Mouse (Mus musculus) liver, postnatal 0 days (tissue): Measurements from ENCODE around the gene Trim23. TPM values are rescaled to one million over a fixed set of nuclear protein-coding genes. Genes with fewer than 3 reads are reported as not detected.
A peak's percentile ranks its signal among the peaks of the same experiment; 100 is the strongest.

Experiments
- ATAC-seq: fragments of 200-750 bp; cut with Nextera tagmentation; 2 replicates; pipeline ENCODE4 v1.8.0; 2017; ENCODE audit warnings: mild to moderate bottlenecking, moderate library complexity
- DNase-seq: peaks from one replicate; pipeline ENCODE4 v3.0.0-alpha.2; 2016
- H3K27ac ChIP-seq: fragments of 300-500 bp; sonication (generic); 2 replicates; pipeline ENCODE4 v1.5.1; 2014; ENCODE audit warnings: antibody characterized with exemption, moderate library complexity, mild to moderate bottlenecking, low read depth
- H3K27me3 ChIP-seq: fragments of 300-500 bp; sonication (generic); 2 replicates; pipeline ENCODE4 v1.6.1; 2014; ENCODE audit warnings: low read length, control low read depth, mixed read lengths; ENCODE audit not compliant: insufficient read depth
- H3K36me3 ChIP-seq: fragments of 300-500 bp; sonication (generic); replicated peaks from 2 replicates; pipeline ENCODE4 v1.6.1; 2014; ENCODE audit warnings: mild to moderate bottlenecking, control low read depth, low read length, moderate library complexity, mixed read lengths; ENCODE audit not compliant: insufficient read depth
- H3K4me1 ChIP-seq: fragments of 300-500 bp; sonication (generic); 2 replicates; pipeline ENCODE4 v1.6.1; 2014; ENCODE audit warnings: antibody characterized with exemption, mild to moderate bottlenecking, control low read depth; ENCODE audit not compliant: insufficient read depth
- H3K4me2 ChIP-seq: fragments of 300-500 bp; sonication (generic); 2 replicates; pipeline ENCODE4 v1.6.1; 2014; ENCODE audit warnings: low read depth, mild to moderate bottlenecking, low read length, moderate library complexity, mixed read lengths
- H3K4me3 ChIP-seq: fragments of 300-500 bp; sonication (generic); 2 replicates; pipeline ENCODE4 v1.5.1; 2014; ENCODE audit warnings: low read depth, low read length
- H3K9ac ChIP-seq: fragments of 300-500 bp; sonication (generic); replicated peaks from 2 replicates; pipeline ENCODE4 v1.6.1; 2014; ENCODE audit warnings: mild to moderate bottlenecking, moderate library complexity
- H3K9me3 ChIP-seq: fragments of 300-500 bp; sonication (generic); 2 replicates; pipeline ENCODE4 v1.6.1; 2016; ENCODE audit warnings: mild to moderate bottlenecking, control low read depth, low read length, mixed read lengths
- CTCF ChIP-seq: sonication (generic); IDR thresholded peaks from 2 replicates; pipeline ENCODE4 v1.5.1; 2016; ENCODE audit warnings: antibody characterized with exemption, low read depth
- EP300 ChIP-seq: IDR thresholded peaks from 2 replicates; pipeline ENCODE4 v1.6.1; 2016; ENCODE audit warnings: antibody characterized with exemption, low read depth, mild to moderate bottlenecking
- WGBS: fragments of 180-500 bp; shearing (Covaris S2); extraction: QIAGEN DNeasy Blood & Tissue Kit; methylation state at CpG from one replicate; pipeline ENCODE4 v1.1.7; 2014; ENCODE audit not compliant: insufficient replicate concordance; 5-methylcytosine and 5-hydroxymethylcytosine counted together
- polyA plus RNA-seq: library from polyadenylated mRNA; unstranded; fragments of >200 nt; fragmentation: Nextera tagmentation; extraction: Ambion mirVana; gene quantifications from 2 replicates; pipeline ENCODE4 v1.2.1, GENCODE M21; 2015

The Trim23 gene
- polyA plus RNA-seq, 1 experiment from 2014 or later, result 6.4 TPM

DNA sequence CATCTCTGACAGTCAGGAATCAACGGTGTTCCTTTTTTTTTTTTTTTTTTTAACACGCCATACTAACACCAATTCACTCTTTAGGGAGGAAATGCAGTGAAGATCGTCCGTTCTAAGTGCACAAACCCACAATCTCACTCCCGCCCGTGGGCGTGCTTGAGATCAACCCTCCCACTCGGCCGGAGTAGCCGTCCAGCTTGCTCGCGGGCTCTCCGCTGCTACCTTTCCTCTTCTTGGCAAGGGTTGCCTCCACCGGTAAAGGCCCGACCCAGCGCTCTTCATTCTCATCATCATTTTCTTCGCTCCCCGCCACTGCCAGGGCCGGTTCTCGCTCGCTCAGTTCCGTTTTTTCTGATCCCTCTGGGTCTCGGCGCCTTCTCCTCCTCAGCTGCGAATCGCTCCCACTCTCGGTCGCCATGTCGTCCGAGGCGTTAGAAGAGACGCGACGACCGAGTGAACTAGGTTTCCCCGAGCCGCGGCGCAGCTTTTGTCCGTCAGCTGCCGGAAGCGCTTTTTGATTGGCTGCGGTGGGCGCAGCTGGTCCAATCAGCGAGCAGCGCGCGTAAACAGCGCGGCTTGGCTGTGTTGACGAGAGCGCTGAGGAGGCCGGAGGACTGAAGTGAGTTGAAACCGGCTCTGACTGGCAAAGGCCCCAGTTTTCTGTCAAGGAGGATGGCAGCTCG is 49.9 kb downstream of the Trim23 start, which contains the start of the genes Cenpk and Ppwd1:
TSS of gene Cenpk (plus strand) at position 228 of the 683 bp plus-strand sequence.
TSS of gene Ppwd1 (minus strand) at position 460 of the 683 bp plus-strand sequence.
- Histone ChIP-seq H3K27me3 (no peaks in the 10 kb centered on the region), H3K9ac (peak within 1 kb of the TSS; percentile 78), H3K36me3 (peaks cover 10% of the 10 kb centered on the region), H3K4me2 (peak within 1 kb of the TSS; percentile 91), H3K27ac (peak within 1 kb of the TSS; percentile 99), H3K4me1 (peaks cover 11% of the 10 kb centered on the region), H3K9me3 (no peaks in the 10 kb centered on the region), H3K4me3 (peak within 1 kb of the TSS; percentile 82)
- WGBS, result under 1% methylated on average over 55 of the region's 55 CpGs
- DNase-seq (peak; percentile 98), ATAC-seq (peak; percentile 99)
- TF ChIP-seq EP300, result peak; percentile 60
- TF ChIP-seq CTCF, result no peak

DNA sequence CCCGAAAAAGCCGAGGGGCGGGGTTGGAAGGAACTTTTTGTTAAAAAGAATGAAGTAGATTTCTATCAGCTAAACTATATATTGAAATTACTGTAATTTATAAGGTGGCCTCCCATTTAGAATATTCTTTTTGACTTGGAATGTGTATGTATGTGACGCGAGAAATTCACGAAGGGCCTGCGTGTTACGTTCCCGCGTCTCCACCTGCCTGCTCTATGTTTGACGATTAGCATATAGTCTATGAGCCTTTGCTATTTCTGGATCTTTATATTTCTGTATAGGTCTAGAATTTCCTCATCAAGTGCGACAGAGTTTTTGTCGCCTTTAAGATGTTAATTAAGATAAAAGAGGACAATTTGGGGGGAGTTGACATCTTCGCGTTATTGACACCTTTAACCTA is 50.6 kb downstream of the Trim23 start:
- H3K9ac ChIP-seq, result peak overlapping the region; percentile 78
- 5% methylated on average over 15 of the region's 15 CpGs for WGBS
- DNase-seq, result no peak

More for the DNA sequence above, 50.6 kb downstream of the Trim23 start:
- TF ChIP-seq CTCF (no peak), EP300 (no peak)
- peak overlapping the region; percentile 91 for H3K4me2 ChIP-seq
- peaks cover 10% of the 10 kb centered on the region for H3K36me3 ChIP-seq
- H3K27me3 ChIP-seq, result no peaks in the 10 kb centered on the region
- H3K9me3 ChIP-seq, result no peaks in the 10 kb centered on the region
- 0 out of 2 replicates have a peak, but pooled peaks have one; percentile 17 for ATAC-seq
- peaks cover 11% of the 10 kb centered on the region for H3K4me1 ChIP-seq
- peak overlapping the region; percentile 99 for H3K27ac ChIP-seq
- peak overlapping the region; percentile 82 for H3K4me3 ChIP-seq

Other genes with a start within 250 kb of the Trim23 start
- 40.4 and 61.5 TPM in 2 replicates for gene Nln, start 69.2 kb upstream of the Trim23 start, polyA plus RNA-seq
- gene Sgtb, start 69.1 kb upstream of the Trim23 start, polyA plus RNA-seq, result 2.1 and 2.2 TPM in 2 replicates
- 19.8 and 21.5 TPM in 2 replicates for gene Trappc13, start 328 bp upstream of the Trim23 start, polyA plus RNA-seq
- gene Cenpk, start 49.8 kb downstream of the Trim23 start, polyA plus RNA-seq, result 41.6 and 45.4 TPM in 2 replicates
- 5.6 and 5.8 TPM in 2 replicates for gene Ppwd1, start 50.0 kb downstream of the Trim23 start, polyA plus RNA-seq
- 0.27 and 0.32 TPM in 2 replicates for gene Adamts6, start 109.0 kb downstream of the Trim23 start, polyA plus RNA-seq